Mouse (Mus musculus) 416B (cell line): ENCODE data around the gene Tmprss9.
A peak's percentile ranks its signal among the peaks of the same experiment; 100 is the strongest.
"Not testable (repeated sequence)": the region's sequence is repeated elsewhere in the genome, so short reads cannot be mapped to it uniquely, and the experiment has no call there.

ENCODE experiments used
- DNase-seq: peaks from one replicate; pipeline ENCODE4 v3.0.0; 2011; ENCODE audit warnings: low read depth

Tmprss9 gene

GRCm38 (mm10) chr10:80871581-80871980, at the start of gene Tmprss9:
Gene Tmprss9, plus strand, starts transcription at chr10:80871848.
- no peak for DNase-seq

DNA sequence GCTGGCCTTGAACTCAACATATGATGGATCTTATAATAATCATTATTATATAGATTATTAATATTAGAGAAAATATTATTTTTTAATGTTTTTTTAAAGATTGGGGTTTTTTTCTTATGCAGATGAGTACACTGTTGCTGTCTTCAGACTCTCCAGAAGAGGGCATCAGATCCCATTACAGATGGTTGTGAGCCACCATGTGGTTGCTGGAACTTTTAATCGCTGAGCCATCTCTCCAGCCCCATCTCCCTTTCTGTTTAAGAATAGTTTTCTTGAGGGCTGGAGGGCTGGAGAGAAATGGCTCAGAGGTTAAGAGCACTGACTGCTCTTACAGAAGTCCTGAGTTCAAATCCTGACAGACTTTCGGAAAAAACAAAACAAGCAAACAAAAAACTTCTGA, 49.7 kb upstream of the Tmprss9 start:
- peak; percentile 65 for DNase-seq

DNA sequence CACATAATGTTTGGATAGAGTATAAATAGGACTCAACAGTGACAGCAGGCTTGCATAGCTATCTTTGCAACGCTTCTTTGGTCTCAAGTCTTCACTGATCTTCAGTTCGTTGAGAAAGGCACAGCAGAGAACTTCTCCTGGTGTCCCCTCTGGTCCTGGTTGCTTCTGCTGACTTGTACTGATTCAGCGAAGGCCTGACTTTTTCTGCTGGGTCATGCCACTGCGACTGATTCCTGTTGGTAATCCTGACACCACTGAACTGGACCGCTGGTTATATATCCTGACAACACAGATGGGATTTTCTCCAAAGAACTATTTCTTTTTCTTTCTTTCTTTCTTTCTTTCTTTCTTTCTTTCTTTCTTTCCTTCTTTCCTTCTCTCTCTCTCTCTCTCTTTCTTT, 49.1 kb upstream of the Tmprss9 start:
- no peak for DNase-seq

GRCm38 (mm10) chr10:80823316-80823715, 48.3 kb upstream of the Tmprss9 start:
- DNase-seq, result no peak

GRCm38 (mm10) chr10:80823847-80824643, 47.6 kb upstream of the Tmprss9 start:
- DNase-seq, result peak; percentile 79

GRCm38 (mm10) chr10:80824827-80825226, 46.8 kb upstream of the Tmprss9 start:
- DNase-seq, result peak; percentile 40

- DNase-seq, result peak; percentile 100
Observed at GRCm38 (mm10) chr10:80826151-80827062, 45.2 kb upstream of the Tmprss9 start, which contains the start of gene Oaz1. Gene Oaz1, plus strand, starts transcription at chr10:80826656.

GRCm38 (mm10) chr10:80827063-80827869, 44.4 kb upstream of the Tmprss9 start:
- no peak for DNase-seq

DNA sequence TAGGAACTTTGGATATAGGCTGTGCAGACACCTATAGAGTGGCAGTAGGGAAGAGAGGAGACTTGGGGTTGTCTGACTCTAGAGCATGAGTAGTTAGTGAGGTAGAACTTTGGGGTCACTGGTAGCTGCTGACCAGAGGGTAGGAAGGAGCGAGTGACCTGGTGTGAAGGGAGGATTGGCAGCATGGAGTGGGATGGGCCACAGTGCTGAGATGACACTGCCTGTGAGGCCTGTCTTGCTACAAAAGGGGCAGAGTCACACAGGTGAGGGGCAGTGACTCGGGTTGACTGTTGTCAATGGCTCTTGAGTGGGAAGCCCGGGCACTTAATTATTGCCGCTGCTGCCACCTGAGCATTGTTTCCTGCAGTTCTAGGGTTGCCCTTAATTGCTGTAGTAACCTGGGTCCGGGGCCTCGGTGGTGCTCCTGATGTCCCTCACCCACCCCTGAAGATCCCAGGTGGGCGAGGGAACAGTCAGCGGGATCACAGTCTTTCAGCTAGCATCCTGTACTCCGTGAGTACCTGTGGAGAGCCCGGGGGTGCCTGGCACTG, 43.7 kb upstream of the Tmprss9 start:
- no peak for DNase-seq

- DNase-seq, result not testable (repeated sequence)
Observed at GRCm38 (mm10) chr10:80828587-80828986, 43.1 kb upstream of the Tmprss9 start.

DNA sequence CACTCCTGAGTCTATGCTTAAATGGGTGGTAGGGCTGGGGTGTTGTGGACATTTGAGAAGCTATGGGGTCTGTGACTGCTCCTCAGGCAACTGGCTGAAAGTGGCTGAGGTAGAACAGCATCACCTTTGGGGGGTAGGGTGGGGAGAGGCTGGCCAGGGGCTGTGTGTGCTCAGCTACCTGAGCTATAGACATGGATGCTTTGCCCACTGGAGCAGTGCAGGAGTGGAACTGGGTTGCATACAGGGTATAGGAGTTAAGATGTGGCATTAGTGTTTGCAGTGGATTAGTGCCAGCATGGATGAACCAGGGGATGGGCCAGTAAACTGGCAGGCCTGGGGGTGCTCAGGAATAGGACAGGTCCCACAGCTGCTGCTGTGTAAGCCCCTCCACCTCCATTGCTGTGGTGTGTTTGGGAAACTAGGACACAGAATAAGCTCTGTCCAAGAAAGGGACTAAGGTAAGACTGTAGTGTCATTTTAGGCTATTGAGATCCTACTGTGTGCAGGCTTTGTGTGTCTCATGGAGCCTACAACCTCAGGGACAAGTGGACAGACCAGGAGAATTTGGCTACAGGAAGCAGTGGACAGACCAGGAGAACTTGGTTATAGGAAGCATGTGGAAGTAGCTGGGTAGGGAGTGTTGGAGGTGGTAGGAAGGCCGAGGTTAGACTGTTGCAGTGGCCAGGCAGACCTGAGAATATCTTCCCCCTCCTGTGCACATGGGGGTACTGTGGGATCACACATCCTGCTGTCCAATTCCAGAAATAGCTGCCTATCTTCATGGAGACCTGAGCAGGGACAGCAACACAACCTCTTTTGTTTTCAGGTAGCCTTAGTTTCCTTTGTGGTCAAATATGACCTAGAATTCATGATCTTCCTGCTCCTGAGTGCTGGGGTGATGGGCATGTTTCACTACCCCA, 42.0 kb upstream of the Tmprss9 start:
- no peak for DNase-seq

- peak; percentile 72 for DNase-seq
Observed at GRCm38 (mm10) chr10:80831136-80831535, 40.5 kb upstream of the Tmprss9 start.

DNA sequence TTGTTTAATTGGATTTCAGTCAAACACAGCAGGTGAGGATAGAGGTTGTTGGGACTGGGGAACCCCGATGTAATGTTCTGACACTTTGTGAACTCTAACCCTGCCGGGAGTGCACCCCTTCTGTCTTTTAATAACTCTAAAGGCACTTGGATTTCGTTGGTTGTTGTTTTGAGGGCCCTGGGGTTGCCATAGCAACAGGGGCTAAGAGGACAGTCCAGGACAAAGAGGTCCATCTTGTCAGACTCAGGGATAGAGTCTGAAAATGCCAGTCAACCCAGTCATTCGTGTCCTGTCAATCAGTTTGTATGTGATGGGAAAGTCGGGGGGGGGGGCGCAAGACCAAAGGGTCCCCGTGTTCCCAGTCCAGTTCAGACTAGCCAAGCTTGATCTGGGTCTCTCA, 38.8 kb upstream of the Tmprss9 start:
- no peak for DNase-seq

DNA sequence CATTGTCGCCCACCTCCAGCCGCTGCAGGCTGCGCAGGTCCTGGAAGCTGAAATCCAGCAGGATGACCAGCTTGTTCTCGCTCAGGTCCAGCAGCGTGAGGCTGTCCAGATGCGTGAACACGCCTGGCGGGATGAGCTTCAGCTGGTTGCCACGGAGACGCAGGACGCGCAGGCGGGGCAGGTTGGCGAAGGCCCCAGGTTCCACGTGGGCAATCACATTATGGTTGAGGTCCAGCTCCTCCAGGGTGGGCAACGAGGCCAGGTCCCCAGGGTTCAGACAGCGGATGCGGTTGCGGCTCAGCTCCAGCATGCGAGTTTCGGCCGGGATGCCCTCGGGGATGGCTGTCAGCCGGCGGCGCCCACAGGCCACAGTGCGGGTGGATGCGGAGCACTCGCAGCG, 36.0 kb upstream of the Tmprss9 start:
- no peak for DNase-seq

DNA sequence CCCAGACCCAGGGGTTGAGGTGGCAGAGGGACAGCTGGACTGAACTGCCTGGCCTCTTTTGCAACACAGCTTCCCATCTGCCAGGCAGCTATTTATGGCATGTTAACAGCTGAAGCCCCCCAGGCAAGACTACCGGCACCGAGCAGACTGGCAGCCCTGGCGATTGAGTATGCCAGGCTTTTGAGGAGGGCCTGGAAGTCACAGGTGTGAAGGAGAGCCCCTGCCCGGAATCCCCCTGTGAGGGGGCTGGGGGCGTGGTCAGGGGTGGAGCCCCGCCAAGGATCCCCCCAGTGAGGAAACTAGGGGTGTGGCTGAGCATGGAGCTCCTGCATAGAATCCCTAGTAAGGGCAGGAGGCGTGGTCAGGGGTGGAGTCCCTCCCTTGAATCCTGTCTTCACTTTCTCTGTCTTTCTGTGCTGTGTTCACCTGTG, 34.7 kb upstream of the Tmprss9 start:
- no peak for DNase-seq

GRCm38 (mm10) chr10:80837827-80838226, 33.8 kb upstream of the Tmprss9 start:
- DNase-seq, result no peak

GRCm38 (mm10) chr10:80838346-80838912, 33.2 kb upstream of the Tmprss9 start:
- DNase-seq, result no peak

DNA sequence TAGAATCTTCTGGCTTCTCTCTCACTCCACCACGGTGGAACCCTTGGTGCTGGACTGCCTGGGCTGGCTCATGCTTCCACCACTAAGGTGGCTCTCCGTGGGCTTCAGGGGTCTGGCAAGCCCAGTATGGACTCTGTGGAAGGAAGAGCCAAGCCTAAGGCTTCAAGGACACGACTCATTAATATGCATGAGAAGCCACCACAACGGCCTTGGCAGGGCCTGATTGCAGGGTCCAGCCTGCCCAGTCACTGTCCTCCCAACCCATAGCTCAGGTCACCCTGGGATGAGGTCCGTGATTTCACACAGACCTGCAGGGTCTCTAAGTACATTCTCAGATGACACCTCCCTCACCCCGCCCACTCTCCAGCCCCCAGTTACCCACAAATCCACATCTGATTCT, 31.8 kb upstream of the Tmprss9 start:
- no peak for DNase-seq

GRCm38 (mm10) chr10:80841685-80842084, 30.0 kb upstream of the Tmprss9 start:
- DNase-seq, result no peak

- DNase-seq, result no peak
Observed at GRCm38 (mm10) chr10:80842334-80842733, 29.3 kb upstream of the Tmprss9 start.
